Mouse (Mus musculus) megakaryocyte-erythroid progenitor cell, adult 5 weeks (primary cell): ENCODE measurements around the gene Rpl27. TPM values are rescaled to one million over a fixed set of nuclear protein-coding genes. Genes with fewer than 3 reads are reported as not detected.

Source experiments
- polyA plus RNA-seq: library from polyadenylated mRNA; stranded (reverse); fragments of >175 nt; gene quantifications from 2 replicates; pipeline ENCODE4 v1.2.3, GENCODE M21; 2012

The Rpl27 gene
- 714 and 821 TPM in 2 replicates for polyA plus RNA-seq

GRCm38 (mm10) chr11:101442127-101442693 lies at the start of gene Rpl27:
Gene Rpl27, plus strand, starts transcription at chr11:101442298.

GRCm38 (mm10) chr11:101417101-101417855 lies 24.8 kb upstream of the Rpl27 start, which contains the start of gene Aarsd1:
Gene Aarsd1, minus strand, starts transcription at chr11:101417615.

GRCm38 (mm10) chr11:101424105-101424851 lies 17.8 kb upstream of the Rpl27 start, which contains the start of gene Gm27029:
Gene Gm27029, minus strand, starts transcription at chr11:101424796.

GRCm38 (mm10) chr11:101424925-101425813 lies 16.9 kb upstream of the Rpl27 start, which contains the start of the genes Rundc1 and Ptges3l:
Gene Rundc1, plus strand, starts transcription at chr11:101425085.
Gene Ptges3l, minus strand, starts transcription at chr11:101425333.

GRCm38 (mm10) chr11:101448274-101448746 lies 6.2 kb downstream of the Rpl27 start, which contains the start of gene Ifi35:
Gene Ifi35, plus strand, starts transcription at chr11:101448407.

GRCm38 (mm10) chr11:101464211-101465100 lies 22.4 kb downstream of the Rpl27 start, which contains the start of gene Rnd2:
Gene Rnd2, plus strand, starts transcription at chr11:101464999.

GRCm38 (mm10) chr11:101465869-101466551 lies 23.9 kb downstream of the Rpl27 start, which contains the start of gene Vat1:
Gene Vat1, minus strand, starts transcription at chr11:101466230.

Other genes starting within 250 kb of the Rpl27 start
- gene Ezh1, start 215.8 kb upstream of the Rpl27 start, polyA plus RNA-seq: 4.0 and 4.4 TPM in 2 replicates
- gene Ramp2, start 196.3 kb upstream of the Rpl27 start, polyA plus RNA-seq: 0.44 TPM in 1 of 2 replicates, not detected in the other
- gene Vps25, start 188.6 kb upstream of the Rpl27 start, polyA plus RNA-seq: 95.7 and 108 TPM in 2 replicates
- 0.48 and 1.5 TPM in 2 replicates for gene Wnk4, start 181.7 kb upstream of the Rpl27 start, polyA plus RNA-seq
- 0.18 and 0.28 TPM in 2 replicates for gene Cntd1, start 163.3 kb upstream of the Rpl27 start, polyA plus RNA-seq
- gene Coa3, start 163.2 kb upstream of the Rpl27 start, polyA plus RNA-seq: 27.4 and 27.5 TPM in 2 replicates
- 116 and 157 TPM in 2 replicates for gene Becn1, start 140.0 kb upstream of the Rpl27 start, polyA plus RNA-seq
- gene Psme3, start 126.1 kb upstream of the Rpl27 start, polyA plus RNA-seq: 57.6 and 67.2 TPM in 2 replicates
- gene Aoc2, start 117.2 kb upstream of the Rpl27 start, polyA plus RNA-seq: 3.4 and 5.3 TPM in 2 replicates
- gene Aoc3, start 111.7 kb upstream of the Rpl27 start, polyA plus RNA-seq: 0.09 TPM in 1 of 2 replicates, not detected in the other
- not detected in 2 replicates for gene G6pc, start 74.7 kb upstream of the Rpl27 start, polyA plus RNA-seq
- 67.2 and 86.7 TPM in 2 replicates for gene Aarsd1, start 24.7 kb upstream of the Rpl27 start, polyA plus RNA-seq
- gene Gm27029, start 17.5 kb upstream of the Rpl27 start, polyA plus RNA-seq: 1.2 and 1.4 TPM in 2 replicates
- gene Rundc1, start 17.2 kb upstream of the Rpl27 start, polyA plus RNA-seq: 5.6 and 7.3 TPM in 2 replicates
- 0.53 and 1.1 TPM in 2 replicates for gene Ptges3l, start 17.0 kb upstream of the Rpl27 start, polyA plus RNA-seq
- 20.0 and 23.7 TPM in 2 replicates for gene Ifi35, start 6.1 kb downstream of the Rpl27 start, polyA plus RNA-seq
- 7.8 and 12.1 TPM in 2 replicates for gene Rnd2, start 22.7 kb downstream of the Rpl27 start, polyA plus RNA-seq
- 200 and 226 TPM in 2 replicates for gene Vat1, start 23.9 kb downstream of the Rpl27 start, polyA plus RNA-seq
- gene Brca1, start 109.7 kb downstream of the Rpl27 start, polyA plus RNA-seq: 7.4 and 9.3 TPM in 2 replicates
- 43.7 and 46.7 TPM in 2 replicates for gene Nbr1, start 109.9 kb downstream of the Rpl27 start, polyA plus RNA-seq
- 1.6 and 2.5 TPM in 2 replicates for gene Tmem106a, start 139.9 kb downstream of the Rpl27 start, polyA plus RNA-seq
- not detected in 2 replicates for gene Gm11634, start 157.0 kb downstream of the Rpl27 start, polyA plus RNA-seq
- gene Rdm1, start 184.9 kb downstream of the Rpl27 start, polyA plus RNA-seq: 3.7 and 8.7 TPM in 2 replicates
- 3.3 and 4.0 TPM in 2 replicates for gene Arl4d, start 223.2 kb downstream of the Rpl27 start, polyA plus RNA-seq